Mouse (Mus musculus) limb, embryonic 11.5 days (tissue): ENCODE results near the gene Gm4981. TPM values are rescaled to one million over a fixed set of nuclear protein-coding genes. Genes with fewer than 3 reads are reported as not detected.
"Not testable (repeated sequence)": the region's sequence is repeated elsewhere in the genome, so short reads cannot be mapped to it uniquely, and the experiment has no call there.

Source experiments
- ATAC-seq: fragments of 200-750 bp; cut with Nextera tagmentation; 2 replicates; pipeline ENCODE4 v1.8.0; 2017; ENCODE audit warnings: low read depth; ENCODE audit not compliant: insufficient number of reproducible peaks, low FRiP score, low TSS enrichment
- DNase-seq: peaks from one replicate; pipeline ENCODE4 v3.0.0-alpha.2; 2015; ENCODE audit warnings: low spot score
- H3K27ac ChIP-seq: fragments of 300-500 bp; sonication (generic); replicated peaks from 2 replicates; pipeline ENCODE4 v1.5.1; 2014; ENCODE audit warnings: low read depth, mild to moderate bottlenecking, low read length
- H3K27me3 ChIP-seq: fragments of 300-500 bp; sonication (generic); 2 replicates; pipeline ENCODE4 v1.6.1; 2014; ENCODE audit warnings: mild to moderate bottlenecking, low read length, mixed read lengths; ENCODE audit not compliant: control insufficient read depth, insufficient read depth
- H3K36me3 ChIP-seq: fragments of 300-500 bp; sonication (generic); 2 replicates; pipeline ENCODE4 v1.6.1; 2014; ENCODE audit warnings: mild to moderate bottlenecking, low read length, moderate library complexity, mixed read lengths; ENCODE audit not compliant: control insufficient read depth, insufficient read depth
- H3K4me1 ChIP-seq: fragments of 300-500 bp; sonication (generic); 2 replicates; pipeline ENCODE4 v1.6.1; 2014; ENCODE audit warnings: low read length, mixed read lengths; ENCODE audit not compliant: control insufficient read depth, insufficient read depth
- H3K4me2 ChIP-seq: fragments of 300-500 bp; sonication (generic); 2 replicates; pipeline ENCODE4 v1.6.1; 2014; ENCODE audit warnings: low read depth, mild to moderate bottlenecking, moderate library complexity; ENCODE audit not compliant: severe bottlenecking
- H3K4me3 ChIP-seq: fragments of 300-500 bp; sonication (generic); 2 replicates; pipeline ENCODE4 v1.5.1; 2014; ENCODE audit warnings: low read depth, low read length
- H3K9ac ChIP-seq: fragments of 300-500 bp; sonication (generic); 2 replicates; pipeline ENCODE4 v1.6.1; 2014; ENCODE audit warnings: mild to moderate bottlenecking, low read length
- H3K9me3 ChIP-seq: fragments of 300-500 bp; sonication (generic); 2 replicates; pipeline ENCODE4 v1.6.1; 2016; ENCODE audit warnings: low read length; ENCODE audit not compliant: control insufficient read depth
- WGBS: fragments of 180-500 bp; shearing (Covaris S2); extraction: QIAGEN DNeasy Blood & Tissue Kit; methylation state at CpG from one replicate; pipeline ENCODE4 v1.1.7; 2014; 5-methylcytosine and 5-hydroxymethylcytosine counted together
- polyA plus RNA-seq: library from polyadenylated mRNA; unstranded; fragments of >200 nt; fragmentation: Nextera tagmentation; extraction: Ambion mirVana; gene quantifications from 2 replicates; pipeline ENCODE4 v1.2.1, GENCODE M21; 2014

Gene Gm4981
- polyA plus RNA-seq, 1 experiment from 2014 or later: not detected

DNA sequence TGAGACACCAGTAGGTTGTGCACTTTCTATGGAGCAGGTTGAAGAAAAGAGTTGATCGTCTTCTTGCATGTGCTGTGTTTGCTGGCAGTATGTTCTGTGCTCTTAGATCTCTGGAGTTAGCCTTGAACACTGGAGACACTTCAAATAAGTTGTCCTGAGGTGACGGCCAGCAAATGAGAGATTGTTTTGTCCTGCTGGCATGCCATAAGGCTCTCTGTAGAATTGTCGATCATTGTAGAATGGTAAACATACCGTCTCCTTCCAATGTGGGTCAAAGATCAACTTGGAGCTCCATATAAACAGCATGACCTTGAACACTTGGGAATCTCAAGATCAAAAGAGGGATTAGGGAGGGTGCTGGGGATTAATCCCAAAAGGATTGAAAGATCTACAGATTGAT, 10.1 kb downstream of the Gm4981 start:
- not testable (repeated sequence) for H3K4me3 ChIP-seq, H3K36me3 ChIP-seq, ATAC-seq, H3K4me1 ChIP-seq, H3K27me3 ChIP-seq, H3K4me2 ChIP-seq, H3K27ac ChIP-seq, H3K9ac ChIP-seq, H3K9me3 ChIP-seq
- DNase-seq: peak; percentile 51
- WGBS: 87% methylated on average over 4 of the region's 4 CpGs

DNA sequence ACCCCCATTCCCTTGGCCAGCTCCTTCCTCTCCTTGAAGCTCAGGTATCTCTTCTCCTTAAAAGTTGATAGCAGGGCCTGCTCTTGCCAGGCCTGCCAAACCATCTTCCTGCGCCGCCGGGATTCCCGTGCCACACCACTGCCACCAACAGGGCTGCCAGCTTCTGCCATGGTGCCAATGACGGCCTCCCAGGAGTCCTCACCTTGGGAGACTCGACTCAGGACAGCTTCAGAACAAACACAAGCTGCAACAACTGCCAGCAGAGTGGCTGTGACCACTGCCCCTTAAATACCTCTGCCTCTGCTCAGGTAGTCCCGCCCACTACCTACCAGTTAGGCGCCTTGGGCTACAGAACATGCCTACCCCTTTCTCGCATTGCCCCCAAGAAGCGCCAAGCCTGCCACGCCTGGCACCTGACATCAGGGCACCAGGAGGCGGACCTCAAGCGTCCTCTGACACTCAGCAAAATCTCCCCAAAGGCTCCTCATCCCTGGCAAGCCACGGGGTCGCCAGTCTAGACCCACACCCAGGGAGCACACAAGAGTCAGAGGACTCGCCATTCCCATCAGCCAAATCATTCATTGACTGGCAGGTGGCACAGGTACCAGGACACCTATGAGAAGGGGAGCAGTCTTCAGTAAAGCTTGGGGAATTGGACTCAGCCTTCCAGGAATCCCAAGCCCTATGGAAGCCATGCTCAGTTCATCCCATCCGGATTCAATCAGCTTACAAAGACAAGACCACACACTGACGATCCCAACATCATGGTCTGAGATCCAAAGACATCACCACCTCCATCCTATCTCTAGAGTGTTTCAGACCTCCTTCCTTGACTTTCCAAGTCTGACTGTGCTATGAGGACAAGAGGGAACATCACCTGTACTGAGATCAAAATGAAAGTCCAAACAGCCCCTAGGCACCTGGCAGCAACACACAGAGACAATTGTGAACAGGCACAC, 11.4 kb downstream of the Gm4981 start, which contains the start of gene AW822073:
Gene AW822073 (minus strand): TSS at position 104 of the 959 bp plus-strand sequence.
- WGBS: 87% methylated on average over 16 of the region's 18 CpGs
- peak; percentile 52 for DNase-seq

DNA sequence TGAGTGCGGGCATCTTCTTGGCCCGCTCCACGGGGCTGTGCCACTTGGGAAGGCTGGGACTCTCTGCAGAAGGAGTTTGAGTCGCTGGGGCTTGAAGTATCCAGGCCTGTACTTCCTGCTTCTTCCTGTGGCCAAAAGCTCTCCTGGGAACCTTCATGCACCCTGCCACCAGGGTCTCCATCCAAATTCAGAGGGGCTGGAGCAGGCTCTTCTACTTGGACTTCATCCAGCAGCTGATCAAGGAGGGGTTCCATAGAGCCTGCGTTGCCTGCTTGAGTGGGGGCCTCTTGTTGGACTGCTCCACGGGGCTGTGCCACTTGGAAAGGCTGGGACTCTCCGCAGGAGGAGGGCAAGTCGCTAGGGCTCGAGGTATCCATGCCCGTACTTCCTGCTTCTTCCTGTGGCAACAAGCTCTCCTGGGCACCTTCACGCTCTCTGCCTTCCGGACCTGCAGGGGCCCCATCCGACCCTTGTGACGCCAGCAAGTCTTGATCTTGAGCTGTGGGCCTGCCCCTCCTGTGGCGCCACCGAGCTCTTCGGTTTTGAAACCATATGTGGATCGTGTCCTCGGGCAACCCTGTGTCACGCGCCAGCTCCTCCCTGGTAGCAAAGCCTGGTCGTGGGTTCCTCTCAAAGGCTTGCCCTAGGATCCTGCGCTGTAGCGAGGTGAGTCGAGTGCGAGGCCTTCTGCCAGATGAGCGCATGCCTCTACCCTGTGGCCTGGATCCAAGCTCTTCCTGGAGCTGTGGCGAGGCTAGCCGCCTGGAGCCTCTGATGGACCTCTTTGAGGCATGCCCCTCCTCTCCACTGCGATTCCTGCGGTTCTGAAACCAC, 12.3 kb downstream of the Gm4981 start:
- not testable (repeated sequence) for H3K27ac ChIP-seq, H3K4me2 ChIP-seq, H3K4me1 ChIP-seq, H3K9ac ChIP-seq, H3K36me3 ChIP-seq, H3K9me3 ChIP-seq, H3K27me3 ChIP-seq, H3K4me3 ChIP-seq, ATAC-seq
- DNase-seq: peak; percentile 64
- WGBS: 82% methylated on average over 25 of the region's 31 CpGs

More for the DNA sequence above, 11.4 kb downstream of the Gm4981 start, which contains the start of gene AW822073:
- not testable (repeated sequence) for H3K36me3 ChIP-seq, H3K9me3 ChIP-seq, H3K27me3 ChIP-seq, H3K9ac ChIP-seq, H3K27ac ChIP-seq, ATAC-seq, H3K4me2 ChIP-seq, H3K4me3 ChIP-seq, H3K4me1 ChIP-seq

DNA sequence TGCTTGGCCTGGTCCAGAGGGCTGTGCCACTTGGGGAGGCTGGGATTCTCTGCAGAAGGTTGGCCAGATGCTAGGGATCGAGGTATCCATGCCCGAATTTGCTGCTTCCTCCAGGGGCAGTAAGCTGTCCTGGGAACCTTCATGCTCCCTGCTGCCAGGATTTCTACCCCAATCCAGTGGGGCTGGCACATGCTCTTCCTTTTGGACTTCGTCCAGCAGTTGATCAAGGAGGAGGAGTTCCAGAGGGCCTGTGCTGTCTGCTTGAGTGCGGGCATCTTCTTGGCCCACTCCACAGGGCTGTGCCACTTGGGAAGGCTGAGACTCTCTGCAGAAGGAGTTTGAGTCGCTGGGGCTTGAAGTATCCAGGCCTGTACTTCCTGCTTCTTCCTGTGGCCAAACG, 13.3 kb downstream of the Gm4981 start:
- H3K36me3 ChIP-seq, ATAC-seq: not testable (repeated sequence)
- 86% methylated on average over 3 of the region's 6 CpGs for WGBS

DNA sequence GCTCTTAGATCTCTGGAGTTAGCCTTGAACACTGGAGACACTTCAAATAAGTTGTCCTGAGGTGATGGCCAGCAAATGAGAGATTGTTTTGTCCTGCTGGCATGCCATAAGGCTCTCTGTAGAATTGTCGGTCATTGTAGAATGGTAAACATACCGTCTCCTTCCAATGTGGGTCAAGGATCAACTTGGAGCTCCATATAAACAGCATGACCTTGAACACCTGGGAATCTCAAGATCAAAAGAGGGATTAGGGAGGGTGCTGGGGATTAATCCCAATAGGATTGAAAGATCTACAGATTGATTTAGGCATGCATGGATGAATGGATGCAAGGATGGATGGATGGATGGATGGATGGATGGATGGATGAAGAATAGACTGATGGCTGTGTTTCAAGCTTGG, 14.9 kb downstream of the Gm4981 start:
- not testable (repeated sequence) for ATAC-seq, H3K4me1 ChIP-seq, DNase-seq, H3K9me3 ChIP-seq, H3K27me3 ChIP-seq, H3K36me3 ChIP-seq, H3K4me3 ChIP-seq, H3K4me2 ChIP-seq, H3K27ac ChIP-seq, H3K9ac ChIP-seq
- 98% methylated on average over 2 of the region's 2 CpGs for WGBS

More for the DNA sequence above, 13.3 kb downstream of the Gm4981 start:
- not testable (repeated sequence) for H3K27me3 ChIP-seq, H3K9ac ChIP-seq, H3K27ac ChIP-seq, DNase-seq, H3K4me2 ChIP-seq, H3K4me1 ChIP-seq, H3K9me3 ChIP-seq, H3K4me3 ChIP-seq

DNA sequence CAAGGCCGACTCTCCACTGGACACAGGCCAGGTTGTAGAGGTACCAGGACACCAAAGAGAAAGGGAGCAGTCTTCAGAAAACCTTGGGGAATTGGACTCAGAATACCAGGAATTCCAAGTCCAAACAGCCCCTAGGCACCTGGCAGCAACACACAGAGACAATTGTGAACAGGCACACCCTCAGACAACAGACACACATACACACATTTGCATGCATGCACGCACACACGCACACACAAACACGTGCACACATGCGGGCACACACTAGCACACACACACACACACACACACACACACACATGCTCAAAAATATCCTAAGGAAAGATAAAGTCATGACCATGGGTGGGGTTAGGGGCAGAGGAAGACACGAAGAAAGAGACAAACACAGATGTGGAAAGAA, 15.8 kb downstream of the Gm4981 start:
- DNase-seq: no peak
- Histone ChIP-seq H3K9me3 (no peaks in the 10 kb centered on the region), H3K4me3 (no peak overlapping the region), H3K36me3 (no peaks in the 10 kb centered on the region), H3K27ac (no peak overlapping the region), H3K27me3 (no peaks in the 10 kb centered on the region), H3K9ac (no peak overlapping the region), H3K4me2 (no peak overlapping the region), H3K4me1 (no peaks in the 10 kb centered on the region)
- no peak for ATAC-seq
- WGBS: 85% methylated on average over 6 of the region's 6 CpGs

DNA sequence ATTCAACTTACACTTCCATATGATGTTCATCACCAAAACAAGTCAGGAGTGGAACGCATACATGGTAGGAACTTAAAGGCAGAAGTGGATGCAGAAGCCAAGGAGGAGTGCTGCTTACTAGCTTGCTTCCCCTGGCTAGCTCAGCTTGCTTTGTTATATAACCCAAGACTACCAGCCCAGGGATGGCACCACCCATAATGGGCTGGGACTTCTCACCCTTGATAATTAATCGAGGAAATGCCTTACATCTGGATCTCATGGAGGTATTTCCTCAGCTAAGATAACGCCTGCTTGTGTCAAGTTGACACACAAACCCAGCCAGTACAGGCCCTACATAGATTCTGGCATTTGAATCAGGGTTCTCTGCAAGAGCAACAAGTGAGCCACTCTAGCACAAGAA, 19.1 kb downstream of the Gm4981 start:
- peaks cover 3% of the 10 kb centered on the region; the same call in 1 of the 2 replicates for H3K9me3 ChIP-seq
- no peaks in the 10 kb centered on the region for H3K36me3 ChIP-seq
- 80% methylated on average over 3 of the region's 3 CpGs for WGBS
- no peak overlapping the region for H3K4me2 ChIP-seq
- no peaks in the 10 kb centered on the region for H3K4me1 ChIP-seq
- no peak overlapping the region for H3K4me3 ChIP-seq
- no peaks in the 10 kb centered on the region for H3K27me3 ChIP-seq
- no peak overlapping the region for H3K9ac ChIP-seq
- DNase-seq: no peak
- no peak for ATAC-seq
- no peak overlapping the region for H3K27ac ChIP-seq

DNA sequence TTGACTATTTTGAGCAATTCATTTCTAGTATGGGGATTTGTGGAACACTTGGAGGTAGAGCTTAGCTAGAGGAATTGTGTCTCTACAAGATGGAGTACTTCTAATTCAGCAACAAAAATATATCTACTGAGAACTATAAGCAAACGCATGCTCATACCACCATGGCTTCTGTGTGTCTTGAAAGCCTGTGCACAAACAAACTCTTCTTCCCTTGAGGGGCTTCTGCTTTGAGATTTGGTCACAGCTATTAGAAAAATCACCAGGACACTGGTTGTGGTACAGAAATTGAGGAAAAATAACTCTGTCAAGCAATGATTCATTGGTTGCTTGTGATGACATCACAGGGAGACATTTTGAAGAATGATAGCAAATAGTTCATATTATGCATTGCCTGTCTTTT, 21.1 kb downstream of the Gm4981 start:
- Histone ChIP-seq H3K4me2 (no peak overlapping the region), H3K36me3 (no peaks in the 10 kb centered on the region), H3K27ac (no peak overlapping the region), H3K4me3 (no peak overlapping the region), H3K4me1 (no peaks in the 10 kb centered on the region), H3K27me3 (no peaks in the 10 kb centered on the region), H3K9ac (no peak overlapping the region), H3K9me3 (peaks cover 6% of the 10 kb centered on the region; the same call in 1 of the 2 replicates)
- no peak for ATAC-seq
- DNase-seq: no peak
- WGBS: 88% methylated on average over 1 of the region's 1 CpGs
